Mouse (Mus musculus) megakaryocyte, embryonic 14.5 days (primary cell): Measurements from ENCODE around the gene Gm2115. TPM values are rescaled to one million over a fixed set of nuclear protein-coding genes. Genes with fewer than 3 reads are reported as not detected.

ENCODE experiments used
- H3K27me3 ChIP-seq: replicated peaks from 2 replicates; pipeline ENCODE3; 2012; ENCODE audit warnings: inconsistent platforms
- H3K36me3 ChIP-seq: replicated peaks from 2 replicates; pipeline ENCODE3; 2012; ENCODE audit warnings: low read length, inconsistent platforms, mixed read lengths
- H3K4me1 ChIP-seq: 2 replicates; pipeline ENCODE4 v1.6.1; 2012; ENCODE audit warnings: inconsistent platforms
- H3K4me3 ChIP-seq: replicated peaks from 2 replicates; pipeline ENCODE3; 2012; ENCODE audit warnings: moderate library complexity, mild to moderate bottlenecking, inconsistent platforms
- H3K9me3 ChIP-seq: 2 replicates; pipeline ENCODE4 v1.6.1; 2012; ENCODE audit warnings: inconsistent platforms
- FLI1 ChIP-seq: IDR thresholded peaks from 2 replicates; pipeline ENCODE4 v1.6.1; 2012; ENCODE audit warnings: low read length, inconsistent platforms, mixed read lengths
- GATA1 ChIP-seq: IDR thresholded peaks from 3 replicates; pipeline ENCODE4 v1.6.1; 2012; ENCODE audit warnings: mixed read lengths, low read length, inconsistent platforms, borderline replicate concordance
- polyA plus RNA-seq: library from polyadenylated mRNA; stranded (reverse); fragments of >175 nt; gene quantifications from 2 replicates; pipeline ENCODE4 v1.2.3, GENCODE M21; 2012; ENCODE audit warnings: low replicate concordance; ENCODE audit not compliant: insufficient read depth

Gene Gm2115
- polyA plus RNA-seq, 1 experiment: not detected

DNA sequence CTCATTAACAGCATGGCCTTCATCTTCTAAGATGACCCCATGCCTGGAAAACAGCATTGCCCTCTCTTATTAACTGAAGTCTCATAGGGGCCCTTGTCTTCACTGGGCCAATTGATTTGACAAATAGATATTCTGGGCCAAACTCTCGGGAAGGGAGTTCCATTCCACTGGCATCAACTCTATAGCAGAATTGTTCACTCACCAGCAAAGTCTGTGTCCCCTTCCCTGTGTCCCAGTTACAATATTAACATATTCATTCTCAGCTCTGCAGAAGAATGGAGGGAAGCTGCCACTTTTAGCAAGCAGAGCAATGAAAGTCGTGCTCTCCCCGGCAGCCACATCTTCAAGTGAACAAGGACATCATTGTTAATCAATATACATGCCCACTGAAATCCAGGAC is 5.9 kb downstream of the Gm2115 start:
- Histone ChIP-seq H3K4me1 (no peaks in the 10 kb centered on the region), H3K36me3 (no peaks in the 10 kb centered on the region), H3K9me3 (no peaks in the 10 kb centered on the region), H3K4me3 (no peak overlapping the region), H3K27me3 (peaks cover 8% of the 10 kb centered on the region)
- TF ChIP-seq GATA1: no peak
- TF ChIP-seq FLI1: no peak

DNA sequence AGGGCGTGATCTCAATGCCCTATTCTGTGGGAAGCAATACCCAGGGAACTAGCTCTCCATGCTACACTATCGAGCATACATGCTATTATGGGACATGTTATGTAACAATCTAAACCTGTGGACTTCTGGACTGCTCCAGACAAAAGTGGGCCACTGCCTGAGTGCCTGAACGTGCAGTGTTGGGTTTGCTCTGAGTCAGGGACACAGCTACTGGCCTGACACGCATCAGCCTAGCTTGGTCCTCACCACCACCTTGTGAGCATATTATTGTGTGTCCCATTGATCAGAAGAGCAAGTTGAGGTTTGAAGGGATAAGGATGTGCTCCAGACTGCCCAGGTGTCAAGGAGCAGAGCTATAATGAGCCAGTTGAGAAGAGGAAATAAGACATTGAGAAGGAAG is 16.2 kb downstream of the Gm2115 start:
- no peak overlapping the region for H3K4me3 ChIP-seq
- no peak for TF ChIP-seq FLI1
- no peak for TF ChIP-seq GATA1
- H3K4me1 ChIP-seq: peaks cover 4% of the 10 kb centered on the region; the same call in 1 of the 2 replicates
- H3K9me3 ChIP-seq: no peaks in the 10 kb centered on the region
- no peaks in the 10 kb centered on the region for H3K36me3 ChIP-seq
- H3K27me3 ChIP-seq: no peaks in the 10 kb centered on the region

GRCm38 (mm10) chr7:84546667-84547066 is 17.9 kb downstream of the Gm2115 start:
- TF ChIP-seq FLI1: no peak
- TF ChIP-seq GATA1: no peak
- Histone ChIP-seq H3K9me3 (no peaks in the 10 kb centered on the region), H3K4me1 (peaks cover 4% of the 10 kb centered on the region; the same call in 1 of the 2 replicates), H3K27me3 (no peaks in the 10 kb centered on the region), H3K36me3 (no peaks in the 10 kb centered on the region), H3K4me3 (no peak overlapping the region)

DNA sequence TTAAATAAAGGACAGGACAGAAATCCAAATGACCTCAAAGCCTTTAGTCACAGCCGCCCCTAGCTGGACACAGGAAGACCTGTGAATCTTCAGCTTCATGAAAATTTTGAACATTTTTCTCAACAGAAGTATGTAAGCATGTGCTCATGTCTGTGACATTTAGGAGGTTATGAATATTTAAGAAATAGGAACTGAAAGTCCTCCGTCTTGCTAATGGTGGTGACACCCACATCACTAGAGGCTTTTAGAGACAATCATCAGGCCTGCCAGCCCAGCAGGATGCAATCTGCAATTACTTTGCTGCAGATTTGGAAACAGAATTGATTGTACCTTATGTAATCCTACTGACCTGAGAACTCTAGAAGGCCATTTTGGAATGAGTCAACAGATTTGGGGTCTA is 22.7 kb downstream of the Gm2115 start:
- H3K4me1 ChIP-seq: no peaks in the 10 kb centered on the region
- no peak overlapping the region for H3K4me3 ChIP-seq
- H3K27me3 ChIP-seq: no peaks in the 10 kb centered on the region
- no peaks in the 10 kb centered on the region for H3K9me3 ChIP-seq
- H3K36me3 ChIP-seq: no peaks in the 10 kb centered on the region
- TF ChIP-seq GATA1: no peak
- no peak for TF ChIP-seq FLI1

DNA sequence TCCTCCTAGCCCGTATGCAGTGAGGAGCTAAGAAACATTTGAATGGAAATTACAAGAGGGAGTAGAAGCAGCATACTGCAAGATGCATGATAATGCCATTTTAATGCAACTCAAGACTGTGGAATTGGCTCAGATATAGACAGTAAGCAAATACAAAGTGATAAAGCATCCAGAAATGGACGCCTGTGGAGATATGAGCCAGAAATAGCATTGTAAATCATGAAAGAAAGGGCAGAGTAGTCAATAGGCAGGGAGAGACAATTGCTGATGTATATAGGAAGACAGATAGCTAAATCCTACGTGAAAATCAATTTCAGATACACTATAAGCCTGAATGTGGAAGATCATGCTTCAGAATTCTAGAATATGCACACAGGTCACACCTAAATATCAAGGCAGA is 26.5 kb downstream of the Gm2115 start:
- H3K4me3 ChIP-seq: no peak overlapping the region
- TF ChIP-seq FLI1 (no peak), GATA1 (no peak)
- no peaks in the 10 kb centered on the region for H3K27me3 ChIP-seq
- H3K9me3 ChIP-seq: no peaks in the 10 kb centered on the region
- no peaks in the 10 kb centered on the region for H3K4me1 ChIP-seq
- no peaks in the 10 kb centered on the region for H3K36me3 ChIP-seq

GRCm38 (mm10) chr7:84557332-84557731 is 28.6 kb downstream of the Gm2115 start:
- Histone ChIP-seq H3K27me3 (no peaks in the 10 kb centered on the region), H3K4me3 (no peak overlapping the region)
- TF ChIP-seq FLI1: no peak
- no peak for TF ChIP-seq GATA1

GRCm38 (mm10) chr7:84560500-84560899 is 31.7 kb downstream of the Gm2115 start:
- TF ChIP-seq GATA1 (no peak), FLI1 (no peak)
- H3K4me3 ChIP-seq: no peak overlapping the region
- H3K9me3 ChIP-seq: no peaks in the 10 kb centered on the region
- no peaks in the 10 kb centered on the region for H3K36me3 ChIP-seq
- H3K4me1 ChIP-seq: no peaks in the 10 kb centered on the region
- no peaks in the 10 kb centered on the region for H3K27me3 ChIP-seq

More at GRCm38 (mm10) chr7:84557332-84557731, 28.6 kb downstream of the Gm2115 start:
- H3K9me3 ChIP-seq: no peaks in the 10 kb centered on the region
- H3K36me3 ChIP-seq: no peaks in the 10 kb centered on the region
- no peaks in the 10 kb centered on the region for H3K4me1 ChIP-seq

DNA sequence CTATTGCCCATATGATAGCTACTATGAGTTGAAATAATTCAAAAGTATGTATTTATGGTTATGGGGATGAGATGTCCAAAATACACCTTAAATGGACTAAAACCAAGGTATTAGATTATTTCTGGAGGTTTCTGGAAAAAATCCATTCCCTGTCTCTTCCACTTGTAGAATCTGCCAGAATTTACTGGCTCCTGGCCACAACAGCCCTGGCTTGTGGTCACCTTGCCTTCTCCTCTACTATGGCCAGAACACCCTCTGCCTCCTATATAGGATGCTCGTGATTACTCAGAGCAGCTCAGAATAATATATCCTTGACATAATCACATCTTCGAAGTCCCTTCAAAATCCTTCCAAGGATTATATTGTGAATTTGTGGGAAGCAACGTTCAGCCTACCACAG is 35.5 kb downstream of the Gm2115 start:
- Histone ChIP-seq H3K27me3 (no peaks in the 10 kb centered on the region), H3K4me3 (no peak overlapping the region), H3K9me3 (no peaks in the 10 kb centered on the region), H3K36me3 (no peaks in the 10 kb centered on the region), H3K4me1 (no peaks in the 10 kb centered on the region)
- no peak for TF ChIP-seq FLI1
- TF ChIP-seq GATA1: no peak

- no peaks in the 10 kb centered on the region for H3K27me3 ChIP-seq
- no peaks in the 10 kb centered on the region for H3K9me3 ChIP-seq
- no peaks in the 10 kb centered on the region for H3K4me1 ChIP-seq
- TF ChIP-seq GATA1 (no peak), FLI1 (no peak)
- H3K36me3 ChIP-seq: no peaks in the 10 kb centered on the region
- no peak overlapping the region for H3K4me3 ChIP-seq
Observed at GRCm38 (mm10) chr7:84566200-84566599, 37.4 kb downstream of the Gm2115 start.

DNA sequence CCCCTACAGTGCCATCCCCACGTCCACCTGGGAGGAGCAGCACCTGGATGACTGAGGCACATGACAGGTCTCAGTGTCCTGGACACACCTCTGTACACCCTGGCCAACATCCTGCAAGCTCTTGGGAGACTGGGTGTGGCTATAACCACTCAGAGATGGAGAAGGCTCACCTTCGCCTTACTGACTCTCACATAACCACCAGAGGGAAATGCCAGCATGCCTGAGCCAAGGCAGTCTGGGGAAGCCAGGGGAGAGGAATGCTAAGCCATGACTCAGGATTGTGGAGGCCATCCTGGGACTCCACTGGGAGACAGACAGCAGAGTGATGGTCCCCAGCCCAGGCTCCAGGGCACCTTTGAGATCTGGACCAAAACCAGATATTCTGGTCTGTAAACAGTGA is 48.3 kb downstream of the Gm2115 start:
- H3K4me3 ChIP-seq: no peak overlapping the region

DNA sequence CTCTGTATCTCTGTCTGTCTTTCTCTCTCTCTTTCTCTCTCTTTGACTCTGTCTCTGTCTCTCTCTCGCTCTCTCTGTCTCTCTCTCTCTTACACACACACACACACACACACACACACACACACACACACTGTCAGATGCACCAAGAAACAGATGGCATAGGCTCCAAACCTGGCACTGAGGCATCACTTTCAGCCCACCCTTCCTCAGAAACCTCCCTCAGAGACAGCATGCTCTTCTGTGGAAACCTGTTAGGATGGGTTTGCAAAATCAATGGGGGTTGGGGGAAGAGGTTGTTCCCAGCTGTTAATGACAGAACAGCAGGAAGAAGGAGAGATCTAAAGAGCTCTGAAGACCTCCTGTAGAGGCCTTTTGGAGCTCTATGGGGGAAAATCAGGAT is 50.1 kb downstream of the Gm2115 start:
- Histone ChIP-seq H3K27me3 (peaks cover 2% of the 10 kb centered on the region), H3K4me1 (no peaks in the 10 kb centered on the region; the same call in 1 of the 2 replicates), H3K36me3 (no peaks in the 10 kb centered on the region), H3K9me3 (peaks cover 3% of the 10 kb centered on the region; the same call in 1 of the 2 replicates), H3K4me3 (no peak overlapping the region)
- TF ChIP-seq FLI1 (no peak), GATA1 (no peak)

More for the DNA sequence above, 48.3 kb downstream of the Gm2115 start:
- Histone ChIP-seq H3K9me3 (peaks cover 3% of the 10 kb centered on the region; the same call in 1 of the 2 replicates), H3K4me1 (no peaks in the 10 kb centered on the region; the same call in 1 of the 2 replicates), H3K36me3 (no peaks in the 10 kb centered on the region), H3K27me3 (peaks cover 2% of the 10 kb centered on the region)
- no peak for TF ChIP-seq GATA1
- no peak for TF ChIP-seq FLI1
